Mouse (Mus musculus) liver, postnatal 0 days (tissue): Measurements from ENCODE around the gene Cbfa2t3.

ENCODE experiments used
- CTCF ChIP-seq: sonication (generic); IDR thresholded peaks from 2 replicates; pipeline ENCODE4 v1.5.1; 2016; ENCODE audit warnings: antibody characterized with exemption, low read depth
- EP300 ChIP-seq: IDR thresholded peaks from 2 replicates; pipeline ENCODE4 v1.6.1; 2016; ENCODE audit warnings: antibody characterized with exemption, low read depth, mild to moderate bottlenecking

- TF ChIP-seq CTCF (no peak), EP300 (no peak)
These were observed 17.7 kb upstream of the Cbfa2t3 start for GRCm38 (mm10) chr8:122716566-122716965.
